ENCODE assay signal across 10 mouse cellular contexts in genomic region chr15:93442271-93442670, GRCm38 (mm10). TPM values are rescaled to one million over a fixed set of nuclear protein-coding genes. Genes with fewer than 3 reads are reported as not detected.
A peak's percentile ranks its signal among the peaks of the same experiment; 100 is the strongest.
DNase-seq lines count a peak whose midpoint lies in the region; ATAC-seq and TF ChIP-seq lines count a peak whose summit lies in the region.
"Had no signal": no experiment of that assay in that cellular context is flagged by ENCODE, and none has a peak within 500 bp of the region (broad histone marks: within the 10 kb centered on the region; RNA-seq: fewer than 3 reads in every experiment).

No protein-coding gene starts in this region.

- WGBS in kidney, postnatal 0 days = 96% methylated on average over 4 of the region's 4 CpGs
- 91% methylated on average over 4 of the region's 4 CpGs for WGBS in kidney, embryonic 14.5 days
- WGBS in thymus, adult 2 months = 94% methylated on average over 4 of the region's 4 CpGs
- WGBS in neural tube, embryonic 15.5 days = 93% methylated on average over 4 of the region's 4 CpGs

- H3K4me3 ChIP-seq in kidney, postnatal 0 days (replicated peaks; ENCODE audit: low read depth, low read length) = no peak overlapping the region
- no peak overlapping the region for H3K4me3 ChIP-seq in kidney, embryonic 14.5 days (ENCODE audit: low read length)
- H3K4me3 ChIP-seq in thymus, adult 2 months (ENCODE audit: control insufficient read depth, insufficient read depth, low read length) = no peak overlapping the region
- no peak overlapping the region for H3K4me3 ChIP-seq in neural tube, embryonic 15.5 days (replicated peaks)
- H3K4me3 ChIP-seq: forebrain, embryonic 12.5 days; hindbrain, embryonic 12.5 days; megakaryocyte, embryonic 14.5 days had no signal

- TF ChIP-seq POLR2A in thymus, adult 2 months (IDR thresholded peaks at IDR 0.05; ENCODE audit: control insufficient read depth, extremely low read depth, insufficient read depth, low read length, poor library complexity) = no peak

- in situ Hi-C loops in Patski (cut with MboI; ENCODE audit: low pct_unique_long_range_greater_than_20kb) = loop anchor here (5.0 to 25.0 kb wide), 4 partner anchors 175 to 1155 kb away; no protein-coding TSS in a partner anchor

- no peaks in the 10 kb centered on the region for H3K27me3 ChIP-seq in kidney, postnatal 0 days (ENCODE audit: insufficient read depth, low read length)
- H3K27me3 ChIP-seq in kidney, embryonic 14.5 days (ENCODE audit: control insufficient read depth, insufficient read depth, low read length) = no peaks in the 10 kb centered on the region
- H3K27me3 ChIP-seq in thymus, adult 2 months (ENCODE audit: control insufficient read depth, insufficient read depth, low read length) = no peaks in the 10 kb centered on the region
- no peaks in the 10 kb centered on the region for H3K27me3 ChIP-seq in Patski
- no peaks in the 10 kb centered on the region for H3K27me3 ChIP-seq in splenic B cell, adult 2 months (ENCODE audit: control insufficient read depth, insufficient read depth, low read length, poor library complexity, severe bottlenecking)
- no peaks in the 10 kb centered on the region for H3K27me3 ChIP-seq in neural tube, embryonic 15.5 days (replicated peaks)
- H3K27me3 ChIP-seq: forebrain, embryonic 12.5 days; hindbrain, embryonic 12.5 days; megakaryocyte, embryonic 14.5 days had no signal

- POLR2A ChIA-PET in Patski (lab: Charles Lee) = no interaction called here

- peak; percentile 37; the same call in 1 of the 2 replicates for TF ChIP-seq CTCF in kidney, postnatal 0 days (IDR thresholded peaks at IDR 0.05; ENCODE audit: low read depth)
- no peak for TF ChIP-seq CTCF in thymus, adult 2 months (IDR thresholded peaks at IDR 0.05; ENCODE audit: borderline replicate concordance, control insufficient read depth, extremely low read depth, insufficient read depth, low read length, poor library complexity)
- peak; percentile 56 for TF ChIP-seq CTCF in Patski (IDR thresholded peaks at IDR 0.05)

- no peak for DNase-seq in kidney, postnatal 0 days (ENCODE audit: low spot score)
- peak; percentile 10 for DNase-seq in thymus, adult 2 months
- DNase-seq in thymus, adult 18-20 months = no peak
- DNase-seq in Patski (ENCODE audit: low read depth, low spot score) = no peak
- peak; percentile 15 for DNase-seq in splenic B cell, adult 2 months (ENCODE audit: low read depth, low spot score)

- peaks cover 32% of the 10 kb centered on the region; the same call in 1 of the 2 replicates for H3K36me3 ChIP-seq in kidney, postnatal 0 days (ENCODE audit: insufficient read depth, low read length)
- H3K36me3 ChIP-seq in kidney, embryonic 14.5 days (ENCODE audit: control insufficient read depth, insufficient read depth, low read length) = peaks cover 31% of the 10 kb centered on the region
- H3K36me3 ChIP-seq in thymus, adult 2 months (ENCODE audit: control insufficient read depth, insufficient read depth, low read length) = peaks cover 10% of the 10 kb centered on the region
- H3K36me3 ChIP-seq in splenic B cell, adult 2 months (ENCODE audit: control insufficient read depth, insufficient read depth, low read length, poor library complexity, severe bottlenecking) = peaks cover 6% of the 10 kb centered on the region
- peaks cover 26% of the 10 kb centered on the region for H3K36me3 ChIP-seq in neural tube, embryonic 15.5 days

- no peak overlapping the region for H3K27ac ChIP-seq in kidney, postnatal 0 days
- no peak overlapping the region for H3K27ac ChIP-seq in kidney, embryonic 14.5 days (ENCODE audit: low read depth, low read length)
- no peak overlapping the region for H3K27ac ChIP-seq in thymus, adult 2 months (ENCODE audit: control insufficient read depth, insufficient read depth, low read length)
- H3K27ac ChIP-seq in neural tube, embryonic 15.5 days (replicated peaks) = no peak overlapping the region
- H3K27ac ChIP-seq: forebrain, embryonic 12.5 days; hindbrain, embryonic 12.5 days had no signal

- H3K9ac ChIP-seq in kidney, postnatal 0 days (ENCODE audit: low read depth, low read length) = no peak overlapping the region
- H3K9ac ChIP-seq in kidney, embryonic 14.5 days (ENCODE audit: low read depth, low read length) = no peak overlapping the region
- no peak overlapping the region for H3K9ac ChIP-seq in neural tube, embryonic 15.5 days (replicated peaks)
- H3K9ac ChIP-seq: forebrain, embryonic 12.5 days; hindbrain, embryonic 12.5 days had no signal

- CTCF ChIA-PET in Patski (lab: Charles Lee) = interaction anchor here (0.9 to 1.4 kb wide), 3 partner anchors 13 to 771 kb away, joined by 3 to 4 read pairs (median 3); no protein-coding TSS in a partner anchor

- ATAC-seq in kidney, postnatal 0 days (replicated peaks; ENCODE audit: low FRiP score, low read depth) = no peak
- ATAC-seq in kidney, embryonic 14.5 days (ENCODE audit: low FRiP score, low TSS enrichment) = no peak
- ATAC-seq in Patski = no peak
- ATAC-seq in neural tube, embryonic 15.5 days (ENCODE audit: low FRiP score) = no peak

- no peaks in the 10 kb centered on the region for H3K4me1 ChIP-seq in kidney, postnatal 0 days (replicated peaks; ENCODE audit: insufficient read depth, low read length)
- no peaks in the 10 kb centered on the region for H3K4me1 ChIP-seq in kidney, embryonic 14.5 days (ENCODE audit: control insufficient read depth, insufficient read depth, low read length)
- peaks cover 4% of the 10 kb centered on the region; the same call in 1 of the 2 replicates for H3K4me1 ChIP-seq in thymus, adult 2 months (replicated peaks; ENCODE audit: control insufficient read depth, insufficient read depth, low read length)
- peaks cover 3% of the 10 kb centered on the region; the same call in 1 of the 2 replicates for H3K4me1 ChIP-seq in neural tube, embryonic 15.5 days
- H3K4me1 ChIP-seq: forebrain, embryonic 12.5 days; hindbrain, embryonic 12.5 days had no signal

- H3K4me2 ChIP-seq in kidney, postnatal 0 days (ENCODE audit: low read length) = no peak overlapping the region
- no peak overlapping the region for H3K4me2 ChIP-seq in kidney, embryonic 14.5 days (replicated peaks; ENCODE audit: low read depth, low read length)
- no peak overlapping the region for H3K4me2 ChIP-seq in neural tube, embryonic 15.5 days
- H3K4me2 ChIP-seq: forebrain, embryonic 12.5 days; hindbrain, embryonic 12.5 days had no signal

- no peaks in the 10 kb centered on the region for H3K9me3 ChIP-seq in kidney, postnatal 0 days (replicated peaks; ENCODE audit: low read length)
- H3K9me3 ChIP-seq in kidney, embryonic 14.5 days (ENCODE audit: control insufficient read depth, low read length) = no peaks in the 10 kb centered on the region
- no peaks in the 10 kb centered on the region for H3K9me3 ChIP-seq in neural tube, embryonic 15.5 days (replicated peaks)
- H3K9me3 ChIP-seq: forebrain, embryonic 12.5 days; hindbrain, embryonic 12.5 days; megakaryocyte, embryonic 14.5 days had no signal

RNA-seq across cellular contexts. Expression of gene Pphln1, which starts 44.1 kb away (rescaled TPM):
- polyA plus RNA-seq in kidney, postnatal 0 days (2015; fragmentation: Nextera tagmentation; extraction: Ambion mirVana) = 32.4 and 35.9 TPM in 2 replicates
- 30.1 and 43.4 TPM in 2 replicates for polyA plus RNA-seq in kidney, embryonic 14.5 days (2014; fragmentation: Nextera tagmentation; extraction: Ambion mirVana)
- polyA plus RNA-seq in thymus, adult 2 months (2012; rRNA removed) = 14.5 and 16.5 TPM in 2 replicates
- polyA plus RNA-seq in Patski (2021) = 36.9 TPM
- polyA plus RNA-seq in neural tube, embryonic 15.5 days (2015; fragmentation: Nextera tagmentation; extraction: Ambion mirVana) = 38.9 and 40.4 TPM in 2 replicates

RNA-seq across cellular contexts. Expression of gene Zcrb1, which starts 44.1 kb away (rescaled TPM):
- polyA plus RNA-seq in kidney, postnatal 0 days (2015; fragmentation: Nextera tagmentation; extraction: Ambion mirVana) = 131 and 136 TPM in 2 replicates
- polyA plus RNA-seq in kidney, embryonic 14.5 days (2014; fragmentation: Nextera tagmentation; extraction: Ambion mirVana) = 134 and 165 TPM in 2 replicates
- 25.5 TPM in 2 replicates for polyA plus RNA-seq in thymus, adult 2 months (2012; rRNA removed)
- 118 TPM for polyA plus RNA-seq in Patski (2021)
- polyA plus RNA-seq in neural tube, embryonic 15.5 days (2015; fragmentation: Nextera tagmentation; extraction: Ambion mirVana) = 146 and 170 TPM in 2 replicates

Comparison
In these comparisons a context has a peak if more than half of its experiments do, and no peak if none do; other contexts are left out.
1. DNase-seq: peak in thymus, adult 2 months (single experiment) and splenic B cell, adult 2 months (single experiment); none in kidney, postnatal 0 days (single experiment), thymus, adult 18-20 months (0 of 2) and Patski (single experiment).